Mouse (Mus musculus) kidney, postnatal 0 days (tissue): ENCODE measurements at regions not wholly inside any gene's neighbourhood (a gene's known extent, or its start where the extent isn't known, plus 50 kb on each side); places are given as distances from the start of the nearest gene placed in this dataset.

Source experiments
- ATAC-seq: fragments of 200-750 bp; cut with Nextera tagmentation; replicated peaks from 2 replicates; pipeline ENCODE4 v1.8.0; 2017; ENCODE audit warnings: low read depth, moderate number of reproducible peaks, moderate TSS enrichment, moderate library complexity; ENCODE audit not compliant: low FRiP score
- DNase-seq: peaks from one replicate; pipeline ENCODE4 v3.0.0-alpha.2; 2016; ENCODE audit warnings: low spot score
- H3K27ac ChIP-seq: fragments of 300-500 bp; sonication (generic); 2 replicates; pipeline ENCODE4 v1.5.1; 2014; ENCODE audit warnings: mild to moderate bottlenecking
- H3K27me3 ChIP-seq: fragments of 300-500 bp; sonication (generic); 2 replicates; pipeline ENCODE4 v1.6.1; 2014; ENCODE audit warnings: low read length, mixed read lengths; ENCODE audit not compliant: insufficient read depth
- H3K36me3 ChIP-seq: fragments of 300-500 bp; sonication (generic); 2 replicates; pipeline ENCODE4 v1.6.1; 2014; ENCODE audit warnings: low read length, mixed read lengths; ENCODE audit not compliant: insufficient read depth
- H3K4me1 ChIP-seq: fragments of 300-500 bp; sonication (generic); replicated peaks from 2 replicates; pipeline ENCODE4 v1.6.1; 2014; ENCODE audit warnings: antibody characterized with exemption, low read length, mixed read lengths; ENCODE audit not compliant: insufficient read depth
- H3K4me2 ChIP-seq: fragments of 300-500 bp; sonication (generic); 2 replicates; pipeline ENCODE4 v1.6.1; 2014; ENCODE audit warnings: mild to moderate bottlenecking, low read length, moderate library complexity, mixed read lengths
- H3K4me3 ChIP-seq: fragments of 300-500 bp; sonication (generic); replicated peaks from 2 replicates; pipeline ENCODE4 v1.5.1; 2014; ENCODE audit warnings: low read depth, low read length
- H3K9ac ChIP-seq: fragments of 300-500 bp; sonication (generic); 2 replicates; pipeline ENCODE4 v1.6.1; 2014; ENCODE audit warnings: low read depth, low read length
- H3K9me3 ChIP-seq: fragments of 300-500 bp; sonication (generic); replicated peaks from 2 replicates; pipeline ENCODE4 v1.6.1; 2016; ENCODE audit warnings: low read length, inconsistent platforms, mixed read lengths
- CTCF ChIP-seq: IDR thresholded peaks from 2 replicates; pipeline ENCODE4 v1.5.1; 2016; ENCODE audit warnings: antibody characterized with exemption, low read depth, mild to moderate bottlenecking, moderate library complexity
- WGBS: fragments of 180-500 bp; shearing (Covaris S2); extraction: QIAGEN DNeasy Blood & Tissue Kit; methylation state at CpG from one replicate; pipeline ENCODE4 v1.1.7; 2014; 5-methylcytosine and 5-hydroxymethylcytosine counted together

DNA sequence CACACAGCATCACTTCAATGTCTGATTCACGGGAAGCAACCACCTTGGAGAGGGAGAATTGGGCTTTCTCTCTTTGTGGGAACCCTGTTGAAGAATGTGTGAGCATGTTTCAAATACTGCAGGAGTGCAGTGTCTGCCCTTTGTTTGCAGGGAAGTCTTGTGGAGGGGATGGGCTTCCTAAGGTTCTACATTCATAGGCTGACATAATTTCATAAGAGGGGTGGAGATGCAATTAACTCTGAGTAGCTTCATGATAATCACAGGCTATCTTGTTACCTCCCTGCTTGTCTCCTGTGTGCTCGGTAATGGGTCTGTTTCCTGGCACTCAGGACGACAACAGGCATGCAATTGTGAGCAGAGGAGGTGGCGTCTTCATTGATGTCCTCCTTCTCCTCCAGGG lies 215.6 kb upstream of the Habp2 start:
- DNase-seq (no peak), ATAC-seq (no peak)
- Histone ChIP-seq H3K4me2 (no peak overlapping the region), H3K27ac (no peak overlapping the region), H3K4me3 (no peak overlapping the region), H3K9ac (no peak overlapping the region), H3K9me3 (no peaks in the 10 kb centered on the region), H3K4me1 (no peaks in the 10 kb centered on the region), H3K36me3 (no peaks in the 10 kb centered on the region), H3K27me3 (no peaks in the 10 kb centered on the region)
- TF ChIP-seq CTCF, result no peak
- WGBS, result 39% methylated on average over 4 of the region's 4 CpGs

DNA sequence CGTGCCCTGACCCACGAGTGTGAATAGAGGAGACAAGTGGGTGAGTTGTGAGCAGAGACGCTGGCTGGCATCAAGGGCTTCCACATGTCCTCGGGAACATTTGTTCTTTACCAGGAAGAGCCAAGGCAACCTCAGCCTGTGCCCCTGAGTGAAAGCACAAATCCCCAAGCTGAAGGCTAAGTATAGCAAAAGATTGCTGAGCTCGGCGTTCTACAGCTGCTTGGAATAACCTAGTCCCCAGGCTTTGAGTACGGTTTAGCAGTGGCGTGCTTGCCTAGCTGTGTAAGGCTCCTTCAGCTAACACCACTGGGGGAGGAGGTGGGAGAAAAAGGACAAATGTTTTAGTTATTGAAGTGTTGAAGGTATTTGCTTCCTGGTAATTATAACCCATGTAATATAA lies 210.8 kb upstream of the Habp2 start:
- DNase-seq (no peak), ATAC-seq (no peak)
- Histone ChIP-seq H3K4me2 (no peak overlapping the region), H3K27me3 (no peaks in the 10 kb centered on the region), H3K4me3 (no peak overlapping the region), H3K9me3 (no peaks in the 10 kb centered on the region), H3K27ac (no peak overlapping the region), H3K9ac (no peak overlapping the region), H3K36me3 (no peaks in the 10 kb centered on the region), H3K4me1 (no peaks in the 10 kb centered on the region)
- WGBS, result 64% methylated on average over 8 of the region's 8 CpGs
- TF ChIP-seq CTCF, result no peak

DNA sequence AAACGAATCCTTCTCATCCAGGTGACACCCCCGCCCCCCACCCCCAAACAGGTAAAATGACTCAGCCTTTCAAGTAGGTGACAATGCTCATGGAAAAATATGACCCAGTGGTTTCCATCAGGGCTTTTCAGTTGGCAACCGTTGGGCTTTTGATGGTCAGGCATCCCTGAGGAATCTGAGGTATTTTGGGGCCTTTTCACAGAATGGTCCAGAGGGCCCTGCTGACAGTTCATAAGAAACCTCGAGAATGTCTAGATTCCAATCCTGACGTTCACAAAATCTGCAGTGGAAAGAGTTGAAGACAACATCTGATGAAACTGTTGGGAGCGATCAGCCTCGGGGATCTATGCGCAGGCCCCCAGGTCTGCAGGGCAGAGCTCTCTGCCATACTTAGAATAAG lies 209.4 kb upstream of the Habp2 start:
- Histone ChIP-seq H3K36me3 (no peaks in the 10 kb centered on the region), H3K27me3 (no peaks in the 10 kb centered on the region), H3K9ac (no peak overlapping the region), H3K27ac (no peak overlapping the region), H3K4me2 (no peak overlapping the region), H3K9me3 (no peaks in the 10 kb centered on the region), H3K4me1 (no peaks in the 10 kb centered on the region), H3K4me3 (no peak overlapping the region)
- 72% methylated on average over 8 of the region's 8 CpGs for WGBS
- no peak for ATAC-seq
- no peak for TF ChIP-seq CTCF
- no peak for DNase-seq

DNA sequence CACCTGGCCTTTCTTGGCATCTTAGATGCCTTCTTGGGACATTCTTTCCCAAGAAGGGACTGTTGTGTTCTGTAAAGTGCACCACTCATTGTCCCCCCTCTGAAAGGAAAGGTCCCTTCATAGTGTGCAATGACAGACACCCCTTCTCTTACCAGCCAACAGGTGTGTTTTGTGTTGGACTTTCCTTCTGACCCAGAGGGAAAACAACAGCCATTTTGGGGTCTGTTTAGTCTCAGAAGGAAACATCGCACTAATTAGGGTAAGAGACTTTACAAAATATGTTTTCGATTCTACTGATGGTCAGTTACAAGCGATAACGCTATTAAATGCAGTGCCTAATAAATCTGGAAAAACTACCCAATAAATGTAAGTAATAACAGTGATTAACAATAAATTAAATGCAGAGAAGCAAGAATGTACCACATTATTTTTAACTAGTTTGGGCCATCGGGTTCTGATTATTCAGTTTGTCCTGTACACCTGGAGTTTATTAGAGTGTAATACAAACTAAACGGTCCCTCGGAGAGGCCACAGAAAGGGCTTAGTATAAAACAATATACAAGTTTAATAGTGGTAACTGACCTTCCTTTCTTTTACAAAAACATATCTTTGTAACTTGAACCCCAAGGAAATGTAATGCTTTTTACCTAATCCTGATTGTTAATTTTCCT lies 200.4 kb upstream of the Habp2 start:
- H3K36me3 ChIP-seq, result no peaks in the 10 kb centered on the region
- no peaks in the 10 kb centered on the region for H3K4me1 ChIP-seq
- no peak overlapping the region for H3K27ac ChIP-seq
- H3K9ac ChIP-seq, result no peak overlapping the region
- no peak for TF ChIP-seq CTCF
- no peak overlapping the region for H3K4me2 ChIP-seq
- 60% methylated on average over 7 of the region's 7 CpGs for WGBS
- DNase-seq (no peak), ATAC-seq (no peak)
- H3K9me3 ChIP-seq, result no peaks in the 10 kb centered on the region
- H3K27me3 ChIP-seq, result no peaks in the 10 kb centered on the region
- no peak overlapping the region for H3K4me3 ChIP-seq

DNA sequence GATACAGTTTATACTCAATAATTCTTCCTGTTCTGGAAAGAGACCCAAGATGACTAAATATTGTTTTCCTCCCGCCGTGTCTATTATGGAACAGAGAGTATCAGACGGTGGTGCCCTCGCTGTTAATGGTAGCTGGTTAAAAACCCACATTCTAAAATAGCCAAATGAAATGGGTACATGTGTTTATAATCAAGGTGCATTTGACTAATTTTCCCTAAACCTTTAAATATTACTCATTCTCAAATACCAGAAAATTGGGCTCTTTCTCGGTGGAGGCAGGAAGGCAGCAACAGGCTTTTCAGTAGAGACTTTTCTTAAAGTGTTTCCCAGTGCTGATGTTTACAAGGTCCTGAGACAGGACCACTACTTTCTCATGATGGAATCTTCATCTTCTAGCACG lies 199.8 kb upstream of the Habp2 start:
- no peak for TF ChIP-seq CTCF
- no peak overlapping the region for H3K4me2 ChIP-seq
- H3K4me1 ChIP-seq, result no peaks in the 10 kb centered on the region
- no peak overlapping the region for H3K9ac ChIP-seq
- DNase-seq, result no peak
- H3K4me3 ChIP-seq, result no peak overlapping the region
- WGBS, result 75% methylated on average over 6 of the region's 6 CpGs
- H3K9me3 ChIP-seq, result no peaks in the 10 kb centered on the region
- no peak for ATAC-seq
- no peaks in the 10 kb centered on the region for H3K36me3 ChIP-seq
- no peaks in the 10 kb centered on the region for H3K27me3 ChIP-seq
- H3K27ac ChIP-seq, result no peak overlapping the region

DNA sequence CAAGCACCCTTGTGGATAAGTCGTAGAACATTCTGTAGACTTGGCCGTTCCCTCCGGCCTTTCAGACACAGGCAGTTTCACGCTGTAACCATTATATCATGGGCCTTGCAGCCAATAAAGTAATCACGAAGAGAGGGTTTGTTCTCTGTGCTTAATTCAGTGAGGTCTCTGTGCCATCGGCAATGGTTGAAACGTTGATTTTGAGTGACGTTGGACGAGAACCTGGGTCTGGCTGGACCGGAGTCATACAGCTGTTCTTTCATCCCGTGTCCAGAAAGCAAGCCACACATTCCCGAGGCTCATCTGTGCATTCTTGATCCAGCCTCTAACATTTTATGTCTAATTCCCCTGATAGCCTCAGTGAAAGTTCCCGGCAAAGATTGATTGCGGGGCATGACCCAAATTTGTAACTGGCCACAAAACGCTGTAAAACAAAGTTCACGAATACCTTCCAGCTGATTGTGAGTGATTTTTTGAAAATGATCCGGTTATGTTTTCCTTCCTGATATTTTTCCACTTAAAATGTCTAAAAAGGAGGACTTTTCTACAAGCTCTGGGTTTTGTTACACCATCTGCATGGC lies 197.1 kb upstream of the Habp2 start:
- Histone ChIP-seq H3K4me3 (no peak overlapping the region), H3K27me3 (no peaks in the 10 kb centered on the region), H3K9ac (no peak overlapping the region), H3K27ac (no peak overlapping the region), H3K36me3 (no peaks in the 10 kb centered on the region), H3K4me2 (no peak overlapping the region), H3K4me1 (0 out of 2 replicates have a peak, but pooled peaks cover 6% of the 10 kb centered on the region), H3K9me3 (no peaks in the 10 kb centered on the region)
- ATAC-seq, result no peak
- DNase-seq, result peak; percentile 60
- WGBS, result 60% methylated on average over 17 of the region's 17 CpGs
- no peak for TF ChIP-seq CTCF
